Mouse (Mus musculus) frontal cortex, adult (tissue): ENCODE measurements around the gene Wfdc9.

ENCODE experiments used
- ATAC-seq: cut with Nextera tagmentation; 2 replicates; pipeline ENCODE4 v1.9.2; 2017; ENCODE audit warnings: mild to moderate bottlenecking, moderate library complexity, mixed read lengths; ENCODE audit not compliant: low TSS enrichment

The Wfdc9 gene

GRCm38 (mm10) chr2:164656483-164656882, at the start of gene Wfdc9:
Gene Wfdc9, minus strand, starts transcription at chr2:164656583.
- no peak for ATAC-seq

- ATAC-seq, result no peak
Measured at GRCm38 (mm10) chr2:164705991-164706390, 49.6 kb upstream of the Wfdc9 start.

DNA sequence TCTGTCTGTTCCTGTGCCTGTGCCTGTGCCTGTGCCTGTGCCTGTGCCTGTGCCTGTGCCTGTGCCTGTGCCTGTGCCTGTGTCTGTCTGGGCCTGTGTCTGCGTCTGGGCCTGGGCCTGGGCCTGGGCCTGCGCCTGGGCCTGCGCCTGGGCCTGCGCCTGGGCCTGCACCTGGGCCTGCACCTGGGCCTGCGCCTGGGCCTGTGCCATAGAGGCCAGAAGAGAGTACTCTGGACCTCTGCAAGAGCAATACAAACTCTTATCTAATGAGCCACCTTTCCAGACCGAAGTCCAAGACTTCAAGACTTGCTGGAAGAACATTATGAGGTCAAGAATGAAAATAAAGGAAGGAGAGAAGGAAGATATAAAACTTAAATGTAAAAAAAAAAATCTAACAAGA, 48.9 kb upstream of the Wfdc9 start:
- ATAC-seq, result no peak

- ATAC-seq, result no peak
Measured at GRCm38 (mm10) chr2:164704235-164704634, 47.9 kb upstream of the Wfdc9 start.

GRCm38 (mm10) chr2:164701761-164702160, 45.4 kb upstream of the Wfdc9 start:
- no peak for ATAC-seq

DNA sequence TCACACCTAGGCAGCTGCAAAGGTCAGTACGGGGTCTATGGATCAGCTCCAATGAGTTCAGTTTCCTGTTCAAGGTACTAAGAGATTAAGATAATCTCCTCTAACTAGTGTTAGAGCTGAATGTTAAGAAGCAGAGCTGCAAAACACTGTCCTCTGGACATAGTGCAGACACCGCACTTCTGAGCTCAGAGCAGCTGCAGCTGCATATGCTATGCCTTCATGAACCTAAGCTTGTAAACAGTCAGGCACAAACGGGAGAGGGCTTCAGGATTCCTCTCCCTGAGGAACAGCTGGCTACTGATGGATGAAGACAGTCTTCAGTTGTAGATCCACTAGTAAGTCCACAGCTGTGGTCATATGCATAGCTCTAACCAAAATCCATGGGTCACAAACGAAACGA, 44.6 kb upstream of the Wfdc9 start:
- ATAC-seq, result no peak

GRCm38 (mm10) chr2:164698201-164698600, 41.8 kb upstream of the Wfdc9 start, which contains the start of gene Spint4:
Gene Spint4, plus strand, starts transcription at chr2:164698501.
- ATAC-seq, result no peak

DNA sequence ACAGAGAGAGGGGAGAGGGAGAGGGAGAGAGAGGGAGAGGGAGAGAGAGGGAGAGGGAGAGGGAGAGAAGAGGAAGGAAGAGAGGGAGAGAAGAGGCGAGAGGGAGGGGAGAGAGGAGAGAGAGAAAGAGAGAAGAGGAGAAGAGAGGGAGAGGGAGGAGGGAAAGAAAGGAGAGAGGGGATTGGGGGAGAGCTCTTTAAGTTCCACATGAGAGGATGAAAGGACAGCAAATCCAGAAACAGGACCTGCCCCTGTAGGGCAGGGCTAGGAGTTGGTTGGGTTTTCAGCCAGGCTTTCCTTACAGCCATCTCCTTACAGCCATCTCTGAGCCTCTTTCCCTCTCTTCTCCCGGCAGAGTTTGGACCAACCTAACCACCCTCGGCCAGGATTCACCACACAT, 28.4 kb upstream of the Wfdc9 start, which contains the start of gene Wfdc13:
Gene Wfdc13, plus strand, starts transcription at position 301 of the 400 bp plus-strand sequence.
- ATAC-seq, result no peak

DNA sequence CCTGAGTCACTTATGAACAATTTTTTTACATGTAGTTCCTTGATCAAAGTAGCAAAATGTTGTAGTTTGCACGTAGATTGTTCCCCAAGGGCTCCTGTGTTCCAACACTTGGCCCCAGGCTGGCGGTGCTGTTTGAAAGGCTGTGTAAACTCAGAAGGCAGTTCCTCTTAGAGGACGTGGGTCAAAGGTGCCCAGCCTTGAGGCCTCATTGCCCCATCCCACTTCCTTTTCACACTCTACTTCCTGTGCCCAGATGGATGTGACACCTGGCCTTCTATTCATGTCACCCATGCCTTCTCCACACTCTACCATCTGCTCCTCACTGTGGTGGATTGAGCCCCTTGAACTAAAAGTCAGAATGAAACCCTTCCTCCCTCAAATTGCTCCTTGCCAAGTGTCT, 23.5 kb upstream of the Wfdc9 start:
- ATAC-seq, result no peak

DNA sequence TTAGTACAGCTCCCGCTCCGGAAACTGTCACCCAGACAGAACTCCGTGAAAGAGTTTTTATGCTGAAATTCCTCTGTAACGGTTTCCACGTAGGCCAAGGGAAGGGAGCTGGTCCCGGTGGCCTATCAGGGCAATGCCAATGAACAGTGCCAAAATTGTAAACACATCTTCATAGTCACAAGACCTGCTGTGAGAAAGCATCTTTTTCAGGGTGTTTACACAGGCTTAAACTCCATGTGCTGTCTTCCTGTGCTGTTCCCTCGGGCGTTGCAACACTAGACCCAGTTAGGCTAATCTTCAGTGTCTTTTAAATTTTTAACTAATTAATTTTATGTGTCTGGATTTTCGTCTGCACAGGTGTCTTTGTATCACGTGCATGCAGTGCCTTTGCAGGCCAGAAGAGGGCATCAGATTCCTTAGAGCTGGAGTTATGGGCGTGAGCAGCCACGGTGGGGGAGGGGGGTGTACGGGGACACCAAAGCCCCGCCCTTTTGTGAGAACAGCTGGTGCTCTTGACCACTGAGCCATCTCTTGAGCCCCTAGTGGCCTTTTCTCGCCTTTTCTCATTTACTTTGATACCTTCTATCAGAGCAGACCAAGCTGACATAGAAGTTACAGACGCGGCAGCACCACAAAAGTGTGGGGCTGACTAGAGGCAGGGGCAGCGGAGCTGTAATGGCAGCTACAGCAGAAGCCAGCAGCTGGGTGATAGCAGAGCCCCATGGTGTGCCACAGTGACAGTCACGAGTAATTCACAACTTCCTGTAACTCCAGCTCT, 22.7 kb upstream of the Wfdc9 start:
- no peak for ATAC-seq

DNA sequence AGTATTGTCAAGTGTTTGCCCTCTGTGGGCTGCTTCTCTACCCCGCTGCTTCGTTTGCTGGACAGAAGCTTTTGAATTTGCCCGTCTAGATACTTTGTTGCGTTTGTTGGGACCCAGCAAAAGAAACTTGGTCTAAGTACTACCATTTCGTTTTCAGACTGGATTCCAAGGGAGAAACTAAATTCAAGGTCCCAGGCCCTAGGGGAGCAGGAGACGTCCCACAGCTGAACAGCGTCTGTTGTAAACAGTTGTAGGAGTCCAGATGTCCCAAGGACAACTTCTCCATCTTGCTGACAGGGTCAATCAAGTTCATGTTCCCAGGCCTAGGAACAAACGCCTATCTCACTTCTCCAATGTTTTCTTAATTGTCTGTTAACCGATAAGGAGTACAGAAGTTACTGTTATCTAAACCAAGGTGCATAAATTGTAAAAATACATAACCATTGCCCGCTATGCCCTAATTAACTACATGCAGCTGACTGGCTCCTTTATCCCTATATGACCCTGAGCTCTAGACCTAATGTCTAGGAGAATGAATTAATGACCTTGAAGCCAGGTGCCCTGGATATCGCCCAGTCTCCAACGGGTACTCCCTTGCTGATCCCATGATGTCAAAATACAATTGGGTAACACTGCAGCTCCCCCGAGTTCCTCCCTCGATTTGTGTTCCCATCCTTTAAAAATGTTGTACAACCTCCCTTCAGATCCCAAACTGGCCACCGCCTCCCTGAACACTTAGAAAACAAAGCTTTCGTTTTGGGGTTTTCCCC, 20.7 kb upstream of the Wfdc9 start:
- no peak for ATAC-seq

DNA sequence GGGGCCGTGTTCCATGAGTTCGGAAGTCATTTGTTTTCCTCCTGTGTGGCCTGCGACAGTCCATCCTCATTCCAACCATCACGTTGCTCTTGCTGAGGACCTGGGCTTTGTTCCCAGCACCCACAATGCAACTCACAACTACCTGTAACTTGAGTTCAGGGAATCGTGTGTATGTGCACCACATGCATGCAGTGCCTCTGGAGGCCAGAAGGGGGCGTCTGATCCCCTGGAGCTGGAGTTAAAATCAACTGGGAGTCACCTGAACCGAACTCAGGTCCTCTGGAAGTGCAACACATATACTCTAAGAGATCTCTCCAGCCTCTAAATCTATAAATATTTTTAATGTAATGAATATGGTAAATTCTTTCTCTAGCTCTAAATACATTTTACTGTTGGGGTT, 19.7 kb upstream of the Wfdc9 start:
- ATAC-seq, result no peak

- no peak for ATAC-seq
Measured at GRCm38 (mm10) chr2:164673987-164674386, 17.6 kb upstream of the Wfdc9 start, which contains the start of gene Wfdc11. Gene Wfdc11, minus strand, starts transcription at chr2:164674087.

GRCm38 (mm10) chr2:164670938-164671337, 14.6 kb upstream of the Wfdc9 start:
- no peak for ATAC-seq

DNA sequence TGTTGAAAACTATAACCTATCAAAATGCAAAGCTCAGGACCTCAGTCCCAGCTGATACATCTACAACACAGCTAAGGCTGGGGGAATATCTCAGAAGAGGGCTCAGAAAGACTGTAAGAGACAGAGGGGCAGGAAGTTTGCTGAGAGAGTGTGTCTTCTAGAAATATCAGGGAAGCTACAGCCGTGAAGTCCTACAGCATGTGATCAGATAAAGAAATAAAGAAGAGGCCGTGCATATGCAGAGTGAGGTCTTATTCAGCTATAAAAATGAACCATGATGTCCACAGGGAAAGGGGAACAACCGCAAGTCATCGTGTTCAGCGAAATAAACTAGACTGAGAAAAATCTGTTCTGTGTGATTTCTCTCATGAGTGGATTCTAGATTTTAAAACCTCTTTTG, 13.9 kb upstream of the Wfdc9 start:
- no peak for ATAC-seq

DNA sequence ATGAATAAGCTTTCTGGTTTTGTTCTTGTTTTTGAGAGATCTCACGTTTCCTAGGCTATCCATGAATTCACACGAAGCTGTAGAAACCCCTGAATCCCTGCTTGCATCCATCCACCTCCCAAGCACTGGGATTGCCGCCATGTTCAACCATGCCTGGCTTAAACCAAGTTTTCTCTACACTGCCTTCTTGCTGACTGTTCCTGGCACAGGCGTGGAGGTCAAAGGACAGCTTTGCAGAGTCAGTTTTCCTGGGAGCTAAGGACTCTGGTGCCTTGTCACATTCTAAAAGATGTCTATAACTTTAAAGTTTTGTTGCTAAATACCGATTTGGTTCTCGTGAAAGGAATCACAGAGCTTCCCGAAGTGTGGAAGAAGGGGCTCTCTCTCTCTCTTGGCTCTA, 8.5 kb upstream of the Wfdc9 start:
- ATAC-seq, result no peak

DNA sequence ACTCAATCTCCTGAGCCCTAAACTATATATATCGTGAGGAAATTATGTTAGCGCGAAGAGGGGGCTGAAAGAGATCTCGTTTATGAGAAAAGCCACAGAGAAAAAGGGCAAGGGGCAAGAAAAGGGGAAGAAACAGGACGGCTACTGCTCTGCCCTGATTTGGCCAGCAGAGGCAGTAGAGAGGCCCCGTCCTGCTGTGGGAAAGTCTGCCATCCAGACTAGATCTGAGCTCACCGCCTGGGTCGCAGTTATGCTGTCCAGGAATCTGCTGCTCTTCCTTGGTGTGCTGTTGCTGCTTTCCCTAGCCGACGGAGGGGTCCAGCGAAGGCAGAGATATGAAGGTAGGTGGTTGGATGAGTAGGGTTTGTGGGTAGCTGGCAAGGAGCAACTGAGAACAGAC, 525 bp downstream of the Wfdc9 start, which contains the start of gene Wfdc10:
Gene Wfdc10, plus strand, starts transcription at position 189 of the 400 bp plus-strand sequence.
- ATAC-seq, result no peak

GRCm38 (mm10) chr2:164641881-164642673, 14.3 kb downstream of the Wfdc9 start:
- no peak for ATAC-seq

DNA sequence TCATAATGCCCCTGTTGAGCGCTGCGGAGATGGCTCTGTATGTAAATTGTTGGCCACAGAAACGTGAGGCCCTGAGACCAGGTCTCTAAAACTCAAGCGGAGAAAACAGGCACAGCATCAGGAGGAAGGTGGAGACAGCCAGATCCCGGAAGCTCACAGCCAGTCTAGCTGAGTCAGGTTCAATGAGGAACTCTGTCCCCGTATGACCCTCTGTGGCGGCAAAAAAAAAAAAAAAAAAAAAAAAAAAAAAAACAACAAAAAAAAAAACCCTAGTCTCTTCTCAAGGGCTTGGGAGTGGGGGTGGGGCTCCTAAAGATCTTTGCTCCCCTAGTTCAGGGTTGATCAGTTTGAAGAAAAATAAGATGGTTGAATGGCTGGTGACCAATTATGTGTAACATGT, 15.3 kb downstream of the Wfdc9 start:
- ATAC-seq, result no peak

DNA sequence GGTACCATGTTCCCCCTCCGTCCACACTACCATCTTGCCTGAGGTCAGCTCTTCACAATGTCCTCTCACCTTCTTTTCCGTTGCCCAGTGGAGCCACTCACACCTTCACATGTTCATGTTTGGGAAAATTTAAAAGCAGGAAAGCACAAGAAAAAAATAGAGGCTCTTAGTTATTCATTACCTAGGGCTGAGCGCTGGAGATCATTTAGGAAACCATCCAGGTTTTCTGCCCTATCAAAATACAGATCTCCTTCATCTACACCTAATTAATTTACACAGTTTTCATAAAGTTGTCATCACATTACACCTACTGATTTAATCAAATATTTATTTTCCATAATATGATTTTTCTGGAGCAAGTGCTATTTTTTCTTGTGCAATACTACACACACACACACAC, 17.7 kb downstream of the Wfdc9 start, which contains the start of gene Wfdc16:
Gene Wfdc16, minus strand, starts transcription at position 101 of the 400 bp plus-strand sequence.
- ATAC-seq, result no peak

DNA sequence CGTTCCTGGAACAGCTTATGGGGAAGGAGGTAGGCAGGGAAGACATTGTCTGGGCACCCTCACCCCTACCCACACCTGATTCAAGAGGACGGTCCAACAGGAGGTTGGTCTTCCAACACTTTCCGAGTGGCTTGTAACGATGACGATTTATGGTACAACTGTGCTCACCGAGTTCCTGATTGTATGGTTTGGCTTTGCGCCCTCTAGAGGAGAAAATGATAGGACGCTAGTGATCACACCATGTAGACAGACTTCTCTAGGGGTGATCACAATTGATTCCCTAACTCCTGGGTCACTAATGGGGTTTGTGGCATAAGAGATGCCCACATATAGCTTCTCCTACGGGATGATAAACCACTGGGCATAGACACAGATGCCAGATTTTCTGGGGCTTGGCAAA, 21.1 kb downstream of the Wfdc9 start:
- no peak for ATAC-seq

GRCm38 (mm10) chr2:164621775-164622174, 34.6 kb downstream of the Wfdc9 start:
- ATAC-seq, result no peak
